Mouse (Mus musculus) ES-E14 (cell line): ENCODE measurements around the gene Fam184b.

ENCODE experiments used
- CHD2 ChIP-seq: IDR thresholded peaks from 2 replicates; pipeline ENCODE4 v1.6.1; 2014; ENCODE audit warnings: mild to moderate bottlenecking, low read depth, low read length, inconsistent platforms
- HCFC1 ChIP-seq: IDR thresholded peaks from 2 replicates; pipeline ENCODE4 v1.6.1; 2012; ENCODE audit warnings: low read length, inconsistent platforms, borderline replicate concordance; ENCODE audit not compliant: insufficient read depth
- MAFK ChIP-seq: IDR thresholded peaks from 2 replicates; pipeline ENCODE4 v1.6.1; 2014; ENCODE audit warnings: mild to moderate bottlenecking, low read depth, low read length, inconsistent platforms; ENCODE audit not compliant: insufficient read depth
- ZC3H11A ChIP-seq: IDR thresholded peaks from 2 replicates; pipeline ENCODE4 v1.6.1; 2012; ENCODE audit warnings: low read depth, mild to moderate bottlenecking, inconsistent platforms, low read length, borderline replicate concordance
- ZNF384 ChIP-seq: IDR thresholded peaks from 2 replicates; pipeline ENCODE4 v1.6.1; 2012; ENCODE audit warnings: low read depth, low read length, inconsistent platforms

- TF ChIP-seq HCFC1: no peak
- no peak for TF ChIP-seq ZNF384
- no peak for TF ChIP-seq CHD2
- no peak for TF ChIP-seq MAFK
- TF ChIP-seq ZC3H11A: no peak
Observed at GRCm38 (mm10) chr5:45521601-45522000, 117.8 kb downstream of the Fam184b start.
